Mouse (Mus musculus): ENCODE results near the gene Mta2. TPM values are rescaled to one million over a fixed set of nuclear protein-coding genes. Genes with fewer than 3 reads are reported as not detected.

Gene Mta2
- polyA plus RNA-seq, 1 experiment from 2014 or later: 81.8 TPM

DNA sequence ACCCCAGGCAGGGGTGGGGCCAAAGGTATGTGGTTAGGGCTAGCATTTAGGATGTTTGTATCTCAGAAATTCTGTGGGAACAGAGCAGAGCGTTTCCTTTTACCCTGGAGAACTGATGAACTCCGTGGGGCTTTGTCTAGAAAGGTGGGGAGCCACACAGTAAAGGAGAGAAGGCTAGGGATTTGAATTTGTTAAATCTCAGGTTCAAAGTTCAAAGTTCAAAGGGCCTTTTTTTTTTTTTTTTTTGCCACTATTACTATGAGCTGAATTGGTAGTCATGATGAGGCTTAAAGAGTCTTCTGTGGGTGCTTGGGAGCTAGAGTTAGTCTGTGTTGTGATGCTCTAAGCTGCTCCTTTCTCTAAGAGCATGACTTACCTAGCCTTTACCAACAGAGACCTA lies 4.9 kb upstream of the Mta2 start:
- no peak for ATAC-seq
- no peak overlapping the region for H3K4me2 ChIP-seq (replicated peaks; ENCODE audit: low read depth, low read length)
- H3K4me3 ChIP-seq (ENCODE audit: low read depth, low read length): no peak overlapping the region
- H3K27me3 ChIP-seq (replicated peaks; ENCODE audit: insufficient read depth, low read length): no peaks in the 10 kb centered on the region
- H3K27ac ChIP-seq (ENCODE audit: low read length): no peak overlapping the region
- peaks cover 21% of the 10 kb centered on the region for H3K36me3 ChIP-seq (ENCODE audit: insufficient read depth, low read length)
- H3K9ac ChIP-seq (replicated peaks; ENCODE audit: low read depth): no peak overlapping the region
- 86% methylated on average over 2 of the region's 2 CpGs for WGBS
- no peak for DNase-seq (ENCODE audit: low spot score)
- H3K4me1 ChIP-seq (ENCODE audit: insufficient read depth, low read depth, low read length): 0 out of 2 replicates have a peak, but pooled peaks cover 6% of the 10 kb centered on the region
- H3K9me3 ChIP-seq (ENCODE audit: low read length): no peaks in the 10 kb centered on the region
- TF ChIP-seq EP300 (IDR thresholded peaks at IDR 0.05): no peak
- TF ChIP-seq CTCF (IDR thresholded peaks at IDR 0.05): no peak

DNA sequence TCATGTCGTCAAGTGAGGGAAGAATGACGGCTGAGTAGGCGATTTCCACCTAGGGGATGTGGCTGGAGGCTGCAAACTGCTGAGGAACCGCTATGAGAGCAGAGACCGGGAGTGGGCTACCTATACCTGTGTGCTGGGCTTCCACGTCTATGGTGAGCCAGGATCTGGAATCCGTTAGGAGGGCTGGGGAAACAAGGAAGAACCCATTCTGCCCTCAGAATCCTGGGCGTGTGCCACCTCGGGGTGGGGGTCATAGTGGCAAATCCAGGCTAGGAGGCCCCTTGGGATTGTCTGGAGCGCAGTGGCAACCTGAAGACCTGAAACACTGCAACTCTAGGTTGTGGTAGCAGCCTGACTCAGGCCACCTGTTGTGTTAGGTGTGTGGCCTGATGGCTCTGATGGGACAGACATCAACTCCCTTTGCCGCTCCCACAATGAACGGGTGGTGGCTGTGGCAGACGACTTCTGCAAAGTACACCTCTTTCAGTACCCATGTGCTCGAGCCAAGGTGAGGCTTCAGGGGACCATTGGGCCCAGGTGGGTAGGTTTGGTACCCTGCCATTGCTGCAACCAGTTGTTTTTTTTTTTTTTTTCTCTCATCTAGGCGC lies 1.0 kb upstream of the Mta2 start:
- Histone ChIP-seq H3K27me3 (replicated peaks; ENCODE audit: insufficient read depth, low read length) (no peaks in the 10 kb centered on the region), H3K9ac (replicated peaks; ENCODE audit: low read depth) (peak overlapping the region; percentile 20), H3K9me3 (ENCODE audit: low read length) (no peaks in the 10 kb centered on the region), H3K36me3 (ENCODE audit: insufficient read depth, low read length) (0 out of 2 replicates have a peak, but pooled peaks cover 7% of the 10 kb centered on the region), H3K27ac (ENCODE audit: low read length) (no peak overlapping the region), H3K4me2 (replicated peaks; ENCODE audit: low read depth, low read length) (no peak overlapping the region; the same call in 1 of the 2 replicates), H3K4me1 (ENCODE audit: insufficient read depth, low read depth, low read length) (peaks cover 18% of the 10 kb centered on the region; the same call in 1 of the 2 replicates), H3K4me3 (ENCODE audit: low read depth, low read length) (no peak overlapping the region)
- ATAC-seq (no peak), DNase-seq (ENCODE audit: low spot score) (no peak)
- TF ChIP-seq EP300 (IDR thresholded peaks at IDR 0.05) (no peak), CTCF (IDR thresholded peaks at IDR 0.05) (no peak)
- WGBS: 80% methylated on average over 15 of the region's 15 CpGs

DNA sequence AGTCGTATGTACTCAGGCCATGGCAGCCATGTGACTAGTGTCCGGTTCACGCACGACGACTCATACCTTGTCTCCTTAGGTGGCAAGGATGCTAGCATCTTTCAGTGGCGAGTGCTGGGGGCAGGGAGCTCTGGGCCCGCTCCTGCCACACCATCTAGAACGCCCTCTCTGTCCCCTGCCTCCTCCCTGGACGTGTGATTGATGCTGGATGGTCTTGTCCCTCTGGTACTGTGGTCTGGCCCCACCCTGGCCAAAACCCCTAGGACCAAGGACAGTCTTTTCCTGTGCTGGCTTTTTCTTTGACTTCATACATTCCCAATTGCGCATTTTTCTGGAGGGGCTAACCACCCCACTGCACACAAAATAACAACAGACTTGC lies 550 bp upstream of the Mta2 start:
- H3K9me3 ChIP-seq (ENCODE audit: low read length): no peaks in the 10 kb centered on the region
- WGBS: 39% methylated on average over 10 of the region's 10 CpGs
- ATAC-seq (no peak), DNase-seq (ENCODE audit: low spot score) (no peak)
- H3K36me3 ChIP-seq (ENCODE audit: insufficient read depth, low read length): 0 out of 2 replicates have a peak, but pooled peaks cover 7% of the 10 kb centered on the region
- peaks cover 18% of the 10 kb centered on the region; the same call in 1 of the 2 replicates for H3K4me1 ChIP-seq (ENCODE audit: insufficient read depth, low read depth, low read length)
- H3K27me3 ChIP-seq (replicated peaks; ENCODE audit: insufficient read depth, low read length): no peaks in the 10 kb centered on the region
- H3K9ac ChIP-seq (replicated peaks; ENCODE audit: low read depth): peak overlapping the region; percentile 20; the same call in 1 of the 2 replicates
- H3K27ac ChIP-seq (ENCODE audit: low read length): peak overlapping the region; percentile 99
- TF ChIP-seq EP300 (IDR thresholded peaks at IDR 0.05) (no peak), CTCF (IDR thresholded peaks at IDR 0.05) (no peak)
- peak overlapping the region; percentile 93 for H3K4me3 ChIP-seq (ENCODE audit: low read depth, low read length)
- peak overlapping the region; percentile 75 for H3K4me2 ChIP-seq (replicated peaks; ENCODE audit: low read depth, low read length)

DNA sequence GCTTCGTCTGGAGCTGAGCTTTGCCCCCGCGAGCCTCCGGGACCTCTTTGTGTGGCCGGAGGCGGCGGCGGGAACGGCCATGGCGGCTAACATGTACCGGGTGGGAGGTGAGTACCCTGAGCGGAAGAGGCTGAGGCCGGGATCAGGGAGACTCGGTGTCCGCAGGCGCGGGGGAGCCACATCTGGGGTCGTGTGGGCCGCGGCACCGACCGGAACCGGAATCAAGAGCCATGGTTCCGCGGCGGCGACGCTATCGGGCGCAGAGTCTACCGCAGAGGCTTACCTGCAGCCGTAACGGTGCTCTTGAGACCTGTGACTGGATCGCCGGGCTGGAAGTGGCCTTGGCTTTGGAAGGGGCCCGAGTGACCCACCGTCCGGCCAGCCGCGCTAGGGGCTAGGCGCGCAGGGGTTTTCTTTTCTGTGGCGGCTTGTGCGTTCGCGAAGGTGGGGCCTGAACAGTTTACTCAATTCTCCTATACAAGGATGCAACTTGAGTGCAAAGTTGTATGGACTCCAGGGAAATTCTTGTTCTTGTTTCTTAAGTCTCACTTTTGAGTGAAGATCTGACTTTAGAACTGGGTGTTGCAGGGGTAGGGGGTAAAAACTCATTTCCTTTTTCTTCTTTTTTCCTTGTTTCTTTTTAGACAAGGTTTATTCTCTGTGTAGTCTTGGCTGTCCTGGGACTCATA lies 745 bp downstream of the Mta2 start:
- peak overlapping the region; percentile 75 for H3K4me2 ChIP-seq (replicated peaks; ENCODE audit: low read depth, low read length)
- H3K9ac ChIP-seq (replicated peaks; ENCODE audit: low read depth): peak overlapping the region; percentile 99
- H3K4me3 ChIP-seq (ENCODE audit: low read depth, low read length): peak overlapping the region; percentile 93
- peaks cover 11% of the 10 kb centered on the region for H3K36me3 ChIP-seq (ENCODE audit: insufficient read depth, low read length)
- peaks cover 18% of the 10 kb centered on the region; the same call in 1 of the 2 replicates for H3K4me1 ChIP-seq (ENCODE audit: insufficient read depth, low read depth, low read length)
- H3K9me3 ChIP-seq (ENCODE audit: low read length): no peaks in the 10 kb centered on the region
- no peak for TF ChIP-seq EP300 (IDR thresholded peaks at IDR 0.05)
- TF ChIP-seq CTCF (IDR thresholded peaks at IDR 0.05): no peak
- under 1% methylated on average over 43 of the region's 46 CpGs for whole genome bisulfite sequencing
- peak; percentile 72 for DNase-seq (ENCODE audit: low spot score)
- peak; percentile 64 for ATAC-seq
- H3K27ac ChIP-seq (ENCODE audit: low read length): peak overlapping the region; percentile 99
- H3K27me3 ChIP-seq (replicated peaks; ENCODE audit: insufficient read depth, low read length): no peaks in the 10 kb centered on the region

DNA sequence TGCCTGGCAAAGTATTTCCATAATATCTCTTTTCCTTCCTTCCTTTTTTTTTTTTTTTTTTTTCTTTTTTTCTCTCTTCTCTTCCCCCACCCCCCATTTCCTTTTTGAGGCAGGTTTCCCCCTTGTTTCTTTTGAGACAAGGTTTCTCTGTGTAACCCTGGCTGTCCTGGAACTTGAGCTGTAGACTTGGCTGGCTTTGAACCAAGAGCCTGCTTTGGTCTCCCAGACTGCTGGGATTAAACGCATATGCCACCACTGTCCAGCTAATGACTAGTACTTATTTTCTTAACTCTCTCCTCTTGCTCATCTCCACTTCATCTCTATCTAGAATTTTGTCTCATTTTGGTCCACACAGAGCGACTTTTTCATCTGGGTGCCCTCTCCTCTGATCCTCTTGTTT lies 1.4 kb downstream of the Mta2 start:
- 43% methylated on average over 2 of the region's 2 CpGs for WGBS
- Histone ChIP-seq H3K27ac (ENCODE audit: low read length) (peak overlapping the region; percentile 99; the same call in 1 of the 2 replicates), H3K36me3 (ENCODE audit: insufficient read depth, low read length) (peaks cover 12% of the 10 kb centered on the region)

DNA sequence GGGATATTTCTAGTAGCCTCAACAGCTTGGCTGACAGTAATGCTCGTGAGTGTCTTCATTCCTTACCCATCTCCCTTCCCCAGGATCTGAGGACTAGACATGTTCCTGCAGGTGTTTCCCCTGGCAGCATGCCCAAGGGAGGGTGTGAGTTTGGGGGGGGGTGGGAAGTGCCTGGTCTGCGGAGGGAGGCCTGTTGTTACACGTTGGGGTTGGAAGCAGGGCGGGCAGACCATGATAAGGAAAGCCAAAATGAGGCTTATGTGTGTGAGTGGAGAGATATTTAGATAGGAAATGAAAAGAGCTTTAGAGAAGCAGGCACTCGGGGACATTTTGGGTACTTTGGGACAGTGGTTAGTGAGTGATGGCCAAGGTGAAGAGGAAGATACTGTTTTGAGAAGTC lies 2.4 kb downstream of the Mta2 start:
- Histone ChIP-seq H3K9me3 (ENCODE audit: low read length) (no peaks in the 10 kb centered on the region), H3K4me1 (ENCODE audit: insufficient read depth, low read depth, low read length) (peaks cover 18% of the 10 kb centered on the region; the same call in 1 of the 2 replicates), H3K36me3 (ENCODE audit: insufficient read depth, low read length) (peaks cover 20% of the 10 kb centered on the region), H3K9ac (replicated peaks; ENCODE audit: low read depth) (no peak overlapping the region), H3K27me3 (replicated peaks; ENCODE audit: insufficient read depth, low read length) (no peaks in the 10 kb centered on the region), H3K27ac (ENCODE audit: low read length) (peak overlapping the region; percentile 64), H3K4me3 (ENCODE audit: low read depth, low read length) (no peak overlapping the region), H3K4me2 (replicated peaks; ENCODE audit: low read depth, low read length) (peak overlapping the region; percentile 75)
- DNase-seq (ENCODE audit: low spot score) (peak; percentile 14), ATAC-seq (no peak)
- WGBS: 15% methylated on average over 5 of the region's 5 CpGs
- TF ChIP-seq CTCF (IDR thresholded peaks at IDR 0.05) (no peak), EP300 (IDR thresholded peaks at IDR 0.05) (no peak)

More for the DNA sequence above, 1.4 kb downstream of the Mta2 start:
- ATAC-seq (no peak), DNase-seq (ENCODE audit: low spot score) (peak; percentile 17)
- Histone ChIP-seq H3K4me1 (ENCODE audit: insufficient read depth, low read depth, low read length) (peaks cover 18% of the 10 kb centered on the region; the same call in 1 of the 2 replicates), H3K27me3 (replicated peaks; ENCODE audit: insufficient read depth, low read length) (no peaks in the 10 kb centered on the region), H3K4me3 (ENCODE audit: low read depth, low read length) (peak overlapping the region; percentile 93), H3K9me3 (ENCODE audit: low read length) (no peaks in the 10 kb centered on the region), H3K4me2 (replicated peaks; ENCODE audit: low read depth, low read length) (peak overlapping the region; percentile 75), H3K9ac (replicated peaks; ENCODE audit: low read depth) (peak overlapping the region; percentile 99)
- TF ChIP-seq EP300 (IDR thresholded peaks at IDR 0.05) (no peak), CTCF (IDR thresholded peaks at IDR 0.05) (no peak)

Measured in lung, postnatal 0 days (tissue).